Mouse (Mus musculus) midbrain, embryonic 10.5 days (tissue): ENCODE measurements around the gene Gm20931. TPM values are rescaled to one million over a fixed set of nuclear protein-coding genes. Genes with fewer than 3 reads are reported as not detected.
"Not testable (repeated sequence)": the region's sequence is repeated elsewhere in the genome, so short reads cannot be mapped to it uniquely, and the experiment has no call there.

Experiments used
- DNase-seq: peaks from one replicate; pipeline ENCODE4 v3.0.0-alpha.2; 2017; ENCODE audit warnings: low spot score
- H3K27ac ChIP-seq: fragments of 300-500 bp; sonication (generic); replicated peaks from 2 replicates; pipeline ENCODE4 v1.5.1; 2016; ENCODE audit warnings: mild to moderate bottlenecking
- H3K27me3 ChIP-seq: fragments of 300-500 bp; sonication (generic); 2 replicates; pipeline ENCODE4 v1.6.1; 2016; ENCODE audit warnings: low read depth, mild to moderate bottlenecking; ENCODE audit not compliant: poor library complexity, severe bottlenecking
- H3K36me3 ChIP-seq: fragments of 300-500 bp; sonication (generic); 2 replicates; pipeline ENCODE4 v1.6.1; 2016; ENCODE audit warnings: mild to moderate bottlenecking, moderate library complexity
- H3K4me1 ChIP-seq: fragments of 300-500 bp; sonication (generic); 2 replicates; pipeline ENCODE4 v1.6.1; 2016
- H3K4me3 ChIP-seq: fragments of 300-500 bp; sonication (generic); 2 replicates; pipeline ENCODE4 v1.5.1; 2016; ENCODE audit warnings: mild to moderate bottlenecking, moderate library complexity
- H3K9me3 ChIP-seq: fragments of 300-500 bp; sonication (generic); replicated peaks from 2 replicates; pipeline ENCODE4 v1.6.1; 2016; ENCODE audit warnings: mild to moderate bottlenecking
- WGBS: fragments of 180-500 bp; shearing (Covaris S2); methylation state at CpG from one replicate; pipeline ENCODE4 v1.1.7; 2016; 5-methylcytosine and 5-hydroxymethylcytosine counted together
- polyA plus RNA-seq: library from polyadenylated mRNA; unstranded; fragments of >200 nt; fragmentation: Nextera tagmentation; extraction: Ambion mirVana; gene quantifications from 2 replicates; pipeline ENCODE4 v1.2.1, GENCODE M21; 2016

The Gm20931 gene
- polyA plus RNA-seq, result not detected in 2 replicates

DNA sequence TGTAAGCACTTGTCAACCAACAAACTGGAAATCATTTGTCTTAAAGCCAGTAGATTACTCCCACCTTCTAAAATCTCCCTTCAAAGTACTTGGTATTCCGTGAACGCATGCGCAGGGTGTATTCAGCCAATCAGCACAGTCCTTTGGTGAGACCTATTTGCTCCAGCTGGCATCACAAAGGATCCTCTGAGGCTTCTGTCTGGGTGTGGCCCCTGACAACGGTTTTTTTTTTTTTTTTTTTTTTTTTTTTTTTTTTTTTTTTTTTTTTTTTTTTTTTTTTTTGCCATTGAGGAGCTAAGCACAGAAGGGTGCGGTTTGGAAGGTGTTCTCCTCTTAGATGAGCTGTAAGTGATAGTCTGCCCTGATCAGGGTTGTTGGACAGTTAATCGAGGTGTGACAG, at the start of gene Gm20931:
TSS of gene Gm20931 (plus strand) at position 301 of the 400 bp plus-strand sequence.
- not testable (repeated sequence) for H3K36me3 ChIP-seq, H3K27me3 ChIP-seq, H3K27ac ChIP-seq, DNase-seq, H3K9me3 ChIP-seq, H3K4me3 ChIP-seq, H3K4me1 ChIP-seq
- WGBS, result no CpG with 5 or more reads among the region's 6 CpGs
